Mouse (Mus musculus): ENCODE data around the gene 2310022A10Rik. TPM values are rescaled to one million over a fixed set of nuclear protein-coding genes. Genes with fewer than 3 reads are reported as not detected.
A peak's percentile ranks its signal among the peaks of the same experiment; 100 is the strongest.

The 2310022A10Rik gene
- polyA plus RNA-seq, 1 experiment from 2014 or later, result 32.7 TPM

GRCm38 (mm10) chr7:27520599-27520998, 32.4 kb upstream of the 2310022A10Rik start:
- H3K9ac ChIP-seq (ENCODE audit: low read depth, low read length), result no peak overlapping the region
- 50% methylated on average over 1 of the region's 1 CpGs for WGBS

GRCm38 (mm10) chr7:27522967-27523366, 30.1 kb upstream of the 2310022A10Rik start, which contains the start of gene Hipk4:
TSS of gene Hipk4 (plus strand) at chr7:27523267.
- H3K27me3 ChIP-seq (replicated peaks; ENCODE audit: control insufficient read depth, insufficient read depth, low read length), result no peaks in the 10 kb centered on the region
- 55% methylated on average over 5 of the region's 5 CpGs for WGBS
- H3K4me2 ChIP-seq (ENCODE audit: low read depth, low read length), result no peak within 1 kb of the TSS
- no peak within 1 kb of the TSS for H3K9ac ChIP-seq (ENCODE audit: low read depth, low read length)
- no peaks in the 10 kb centered on the region for H3K4me1 ChIP-seq (ENCODE audit: control insufficient read depth, insufficient read depth, low read length)
- H3K9me3 ChIP-seq (ENCODE audit: control insufficient read depth, low read length), result 0 out of 2 replicates have a peak, but pooled peaks cover 4% of the 10 kb centered on the region
- no peak within 1 kb of the TSS for H3K4me3 ChIP-seq (ENCODE audit: low read depth, low read length)
- ATAC-seq (ENCODE audit: low read depth) (no peak), DNase-seq (ENCODE audit: low spot score) (no peak)
- H3K36me3 ChIP-seq (ENCODE audit: control insufficient read depth, insufficient read depth, low read length), result peaks cover 6% of the 10 kb centered on the region; the same call in 1 of the 2 replicates
- H3K27ac ChIP-seq (replicated peaks; ENCODE audit: low read depth, low read length), result no peak within 1 kb of the TSS

More at GRCm38 (mm10) chr7:27520599-27520998, 32.4 kb upstream of the 2310022A10Rik start:
- Histone ChIP-seq H3K4me3 (ENCODE audit: low read depth, low read length) (no peak overlapping the region), H3K9me3 (ENCODE audit: control insufficient read depth, low read length) (0 out of 2 replicates have a peak, but pooled peaks cover 4% of the 10 kb centered on the region), H3K4me2 (ENCODE audit: low read depth, low read length) (no peak overlapping the region), H3K36me3 (ENCODE audit: control insufficient read depth, insufficient read depth, low read length) (peaks cover 6% of the 10 kb centered on the region), H3K4me1 (ENCODE audit: control insufficient read depth, insufficient read depth, low read length) (no peaks in the 10 kb centered on the region), H3K27ac (replicated peaks; ENCODE audit: low read depth, low read length) (no peak overlapping the region), H3K27me3 (replicated peaks; ENCODE audit: control insufficient read depth, insufficient read depth, low read length) (no peaks in the 10 kb centered on the region)
- peak; percentile 63 for DNase-seq (ENCODE audit: low spot score)
- ATAC-seq (ENCODE audit: low read depth), result 0 out of 2 replicates have a peak, but pooled peaks have one; percentile 19

- Histone ChIP-seq H3K4me3 (ENCODE audit: low read depth, low read length) (no peak overlapping the region), H3K27me3 (replicated peaks; ENCODE audit: control insufficient read depth, insufficient read depth, low read length) (no peaks in the 10 kb centered on the region), H3K9me3 (ENCODE audit: control insufficient read depth, low read length) (0 out of 2 replicates have a peak, but pooled peaks cover 4% of the 10 kb centered on the region), H3K9ac (ENCODE audit: low read depth, low read length) (no peak overlapping the region), H3K27ac (replicated peaks; ENCODE audit: low read depth, low read length) (no peak overlapping the region), H3K4me1 (ENCODE audit: control insufficient read depth, insufficient read depth, low read length) (no peaks in the 10 kb centered on the region), H3K4me2 (ENCODE audit: low read depth, low read length) (no peak overlapping the region), H3K36me3 (ENCODE audit: control insufficient read depth, insufficient read depth, low read length) (peaks cover 8% of the 10 kb centered on the region; the same call in 1 of the 2 replicates)
- 90% methylated on average over 13 of the region's 13 CpGs for WGBS
- ATAC-seq (ENCODE audit: low read depth) (no peak), DNase-seq (ENCODE audit: low spot score) (no peak)
Observed at GRCm38 (mm10) chr7:27523805-27524204, 29.2 kb upstream of the 2310022A10Rik start.

GRCm38 (mm10) chr7:27526039-27526827, 26.8 kb upstream of the 2310022A10Rik start:
- no peak overlapping the region for H3K27ac ChIP-seq (replicated peaks; ENCODE audit: low read depth, low read length)
- no peaks in the 10 kb centered on the region for H3K9me3 ChIP-seq (ENCODE audit: control insufficient read depth, low read length)
- DNase-seq (ENCODE audit: low spot score) (peak; percentile 88), ATAC-seq (ENCODE audit: low read depth) (peak; percentile 59; the same call in 1 of the 2 replicates)
- H3K27me3 ChIP-seq (replicated peaks; ENCODE audit: control insufficient read depth, insufficient read depth, low read length), result no peaks in the 10 kb centered on the region
- no peak overlapping the region for H3K4me2 ChIP-seq (ENCODE audit: low read depth, low read length)
- 25% methylated on average over 10 of the region's 10 CpGs for WGBS
- H3K4me1 ChIP-seq (ENCODE audit: control insufficient read depth, insufficient read depth, low read length), result no peaks in the 10 kb centered on the region
- H3K36me3 ChIP-seq (ENCODE audit: control insufficient read depth, insufficient read depth, low read length), result peaks cover 24% of the 10 kb centered on the region; the same call in 1 of the 2 replicates
- H3K9ac ChIP-seq (ENCODE audit: low read depth, low read length), result no peak overlapping the region
- no peak overlapping the region for H3K4me3 ChIP-seq (ENCODE audit: low read depth, low read length)

GRCm38 (mm10) chr7:27529070-27529469, 24.0 kb upstream of the 2310022A10Rik start:
- Histone ChIP-seq H3K27ac (replicated peaks; ENCODE audit: low read depth, low read length) (no peak overlapping the region), H3K4me1 (ENCODE audit: control insufficient read depth, insufficient read depth, low read length) (no peaks in the 10 kb centered on the region), H3K9me3 (ENCODE audit: control insufficient read depth, low read length) (no peaks in the 10 kb centered on the region), H3K9ac (ENCODE audit: low read depth, low read length) (no peak overlapping the region), H3K4me3 (ENCODE audit: low read depth, low read length) (no peak overlapping the region), H3K27me3 (replicated peaks; ENCODE audit: control insufficient read depth, insufficient read depth, low read length) (no peaks in the 10 kb centered on the region), H3K36me3 (ENCODE audit: control insufficient read depth, insufficient read depth, low read length) (peaks cover 47% of the 10 kb centered on the region), H3K4me2 (ENCODE audit: low read depth, low read length) (no peak overlapping the region)
- ATAC-seq (ENCODE audit: low read depth) (no peak), DNase-seq (ENCODE audit: low spot score) (peak; percentile 8)
- WGBS, result 71% methylated on average over 15 of the region's 21 CpGs

GRCm38 (mm10) chr7:27530937-27531336, 22.1 kb upstream of the 2310022A10Rik start:
- 79% methylated on average over 3 of the region's 3 CpGs for WGBS
- peaks cover 64% of the 10 kb centered on the region for H3K36me3 ChIP-seq (ENCODE audit: control insufficient read depth, insufficient read depth, low read length)

GRCm38 (mm10) chr7:27531707-27532106, 21.3 kb upstream of the 2310022A10Rik start:
- WGBS, result 86% methylated on average over 10 of the region's 10 CpGs
- no peak for DNase-seq (ENCODE audit: low spot score)
- H3K27me3 ChIP-seq (replicated peaks; ENCODE audit: control insufficient read depth, insufficient read depth, low read length), result no peaks in the 10 kb centered on the region
- no peak overlapping the region for H3K4me2 ChIP-seq (ENCODE audit: low read depth, low read length)
- no peak overlapping the region for H3K4me3 ChIP-seq (ENCODE audit: low read depth, low read length)
- H3K27ac ChIP-seq (replicated peaks; ENCODE audit: low read depth, low read length), result no peak overlapping the region
- no peaks in the 10 kb centered on the region for H3K9me3 ChIP-seq (ENCODE audit: control insufficient read depth, low read length)
- H3K4me1 ChIP-seq (ENCODE audit: control insufficient read depth, insufficient read depth, low read length), result no peaks in the 10 kb centered on the region
- peaks cover 71% of the 10 kb centered on the region for H3K36me3 ChIP-seq (ENCODE audit: control insufficient read depth, insufficient read depth, low read length)
- ATAC-seq (ENCODE audit: low read depth), result no peak
- no peak overlapping the region for H3K9ac ChIP-seq (ENCODE audit: low read depth, low read length)

More at GRCm38 (mm10) chr7:27530937-27531336, 22.1 kb upstream of the 2310022A10Rik start:
- Histone ChIP-seq H3K4me1 (ENCODE audit: control insufficient read depth, insufficient read depth, low read length) (no peaks in the 10 kb centered on the region), H3K27ac (replicated peaks; ENCODE audit: low read depth, low read length) (no peak overlapping the region), H3K9ac (ENCODE audit: low read depth, low read length) (no peak overlapping the region), H3K27me3 (replicated peaks; ENCODE audit: control insufficient read depth, insufficient read depth, low read length) (no peaks in the 10 kb centered on the region), H3K4me2 (ENCODE audit: low read depth, low read length) (no peak overlapping the region), H3K4me3 (ENCODE audit: low read depth, low read length) (no peak overlapping the region), H3K9me3 (ENCODE audit: control insufficient read depth, low read length) (no peaks in the 10 kb centered on the region)
- no peak for ATAC-seq (ENCODE audit: low read depth)
- DNase-seq (ENCODE audit: low spot score), result no peak

GRCm38 (mm10) chr7:27532480-27533050, 20.5 kb upstream of the 2310022A10Rik start:
- no peaks in the 10 kb centered on the region for H3K27me3 ChIP-seq (replicated peaks; ENCODE audit: control insufficient read depth, insufficient read depth, low read length)
- DNase-seq (ENCODE audit: low spot score), result no peak
- ATAC-seq (ENCODE audit: low read depth), result no peak
- no peak overlapping the region for H3K9ac ChIP-seq (ENCODE audit: low read depth, low read length)
- no peak overlapping the region for H3K4me2 ChIP-seq (ENCODE audit: low read depth, low read length)
- no peaks in the 10 kb centered on the region for H3K4me1 ChIP-seq (ENCODE audit: control insufficient read depth, insufficient read depth, low read length)
- peaks cover 80% of the 10 kb centered on the region for H3K36me3 ChIP-seq (ENCODE audit: control insufficient read depth, insufficient read depth, low read length)
- H3K4me3 ChIP-seq (ENCODE audit: low read depth, low read length), result no peak overlapping the region
- H3K9me3 ChIP-seq (ENCODE audit: control insufficient read depth, low read length), result no peaks in the 10 kb centered on the region
- 89% methylated on average over 9 of the region's 9 CpGs for WGBS
- no peak overlapping the region for H3K27ac ChIP-seq (replicated peaks; ENCODE audit: low read depth, low read length)

Measured in embryonic facial prominence, embryonic 14.5 days (tissue).